Mouse (Mus musculus): ENCODE measurements around the gene Rangap1. TPM values are rescaled to one million over a fixed set of nuclear protein-coding genes. Genes with fewer than 3 reads are reported as not detected.

The Rangap1 gene
- polyA plus RNA-seq (2012; rRNA removed): 29.4 and 31.0 TPM in 2 replicates

GRCm38 (mm10) chr15:81744992-81745600 lies at the start of gene Rangap1, which contains the start of gene Zc3h7b:
TSS of gene Rangap1 (minus strand) at chr15:81745530.
TSS of gene Zc3h7b (plus strand) at chr15:81745057.
- DNase-seq (ENCODE audit: low spot score): peak; percentile 67

DNA sequence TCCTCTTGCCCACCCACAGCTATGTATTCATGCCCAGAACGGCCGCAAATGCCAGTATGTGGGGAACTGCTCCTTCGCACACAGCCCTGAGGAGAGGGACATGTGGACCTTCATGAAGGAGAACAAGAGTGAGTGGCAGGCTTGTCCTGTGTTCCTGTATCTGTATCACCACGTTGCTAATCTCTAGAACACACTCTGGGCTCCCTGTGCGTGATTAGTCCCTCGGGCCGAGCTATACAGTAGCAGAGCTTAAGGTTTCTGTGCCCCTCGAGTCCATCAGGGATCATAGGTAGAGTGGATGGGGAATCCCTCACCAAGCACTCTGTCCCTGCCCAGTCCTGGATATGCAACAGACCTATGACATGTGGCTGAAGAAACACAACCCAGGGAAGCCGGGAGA lies 47.1 kb upstream of the Rangap1 start:
- DNase-seq (ENCODE audit: low spot score): no peak

- no peak for DNase-seq (ENCODE audit: low spot score)
Observed at GRCm38 (mm10) chr15:81787525-81787924, 42.2 kb upstream of the Rangap1 start.

GRCm38 (mm10) chr15:81785701-81786100 lies 40.4 kb upstream of the Rangap1 start:
- DNase-seq (ENCODE audit: low spot score): no peak

DNA sequence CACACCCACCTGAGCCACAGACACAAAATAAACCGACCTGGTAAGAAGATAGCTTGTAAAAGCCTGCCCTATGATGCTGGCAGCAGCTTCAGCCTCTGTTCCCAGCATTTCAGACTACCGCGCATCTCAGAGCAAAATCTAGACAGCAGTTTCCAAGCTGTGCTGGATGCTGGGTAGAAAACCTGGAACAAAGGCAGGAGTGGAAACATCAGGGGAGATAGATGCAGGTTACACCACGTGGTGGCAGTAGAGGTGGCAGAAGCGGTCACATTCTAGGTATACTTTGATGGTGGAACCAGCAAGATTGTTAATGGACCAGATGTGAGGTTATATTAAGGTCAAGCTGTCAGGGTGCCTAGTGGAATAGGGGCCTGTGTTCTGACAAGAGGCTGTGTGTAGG lies 39.4 kb upstream of the Rangap1 start:
- no peak for DNase-seq (ENCODE audit: low spot score)

DNA sequence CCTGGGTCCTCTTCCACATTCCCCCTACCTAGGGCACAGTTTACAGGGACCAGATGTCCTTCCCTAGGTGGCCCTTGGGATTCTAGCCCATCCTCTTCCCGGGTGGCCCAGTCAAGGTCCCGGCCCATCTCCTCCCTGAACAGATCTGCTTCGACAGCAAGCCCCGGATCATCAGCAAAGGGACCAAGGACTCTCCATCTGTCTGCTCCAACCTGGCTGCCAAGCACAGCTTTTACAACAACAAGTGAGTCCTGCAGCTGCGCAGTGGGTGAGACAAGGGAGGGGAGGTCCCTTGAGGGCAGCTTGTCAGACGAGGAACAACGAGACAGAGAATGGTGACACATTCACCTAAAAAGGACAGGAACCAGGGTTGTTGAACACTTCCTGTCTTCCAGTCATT lies 36.5 kb upstream of the Rangap1 start:
- DNase-seq (ENCODE audit: low spot score): no peak

DNA sequence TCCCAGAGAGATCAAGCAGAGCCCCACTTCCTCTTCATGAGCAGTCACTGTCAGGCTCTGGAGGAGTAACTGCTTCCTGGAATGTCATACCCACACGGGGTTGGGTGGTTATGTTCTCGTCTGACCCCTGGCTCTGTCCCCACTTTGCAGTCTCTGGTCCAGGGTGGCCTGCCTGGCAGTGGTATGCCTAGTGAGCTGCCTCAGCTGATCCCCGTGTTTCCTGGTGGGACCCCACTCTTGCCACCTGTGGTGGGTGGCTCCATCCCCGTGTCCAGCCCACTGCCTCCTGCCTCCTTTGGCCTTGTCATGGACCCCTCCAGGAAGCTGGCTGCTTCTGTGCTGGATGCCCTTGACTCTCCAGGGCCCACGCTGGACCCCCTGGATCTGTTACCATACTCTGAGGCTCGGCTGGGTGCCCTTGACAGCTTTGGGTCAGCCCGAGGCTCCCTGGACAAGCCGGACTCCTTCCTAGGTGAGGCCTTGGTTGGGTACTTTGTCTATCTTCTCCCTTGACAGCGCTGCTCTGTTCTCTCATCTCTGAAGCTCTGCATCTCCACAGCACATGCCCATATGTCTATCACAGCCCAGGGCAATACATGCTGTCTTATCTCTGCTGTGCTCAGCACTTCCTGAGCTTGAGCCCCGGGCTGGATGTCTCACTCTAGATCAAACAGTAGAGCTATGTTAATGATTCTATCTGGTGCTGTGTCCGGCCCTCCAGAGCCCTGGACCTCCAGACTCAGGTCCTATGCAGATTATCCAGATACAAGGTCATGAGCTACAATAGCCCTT lies 31.5 kb upstream of the Rangap1 start:
- DNase-seq (ENCODE audit: low spot score): no peak

GRCm38 (mm10) chr15:81774505-81775171 lies 29.3 kb upstream of the Rangap1 start:
- DNase-seq (ENCODE audit: low spot score): no peak

DNA sequence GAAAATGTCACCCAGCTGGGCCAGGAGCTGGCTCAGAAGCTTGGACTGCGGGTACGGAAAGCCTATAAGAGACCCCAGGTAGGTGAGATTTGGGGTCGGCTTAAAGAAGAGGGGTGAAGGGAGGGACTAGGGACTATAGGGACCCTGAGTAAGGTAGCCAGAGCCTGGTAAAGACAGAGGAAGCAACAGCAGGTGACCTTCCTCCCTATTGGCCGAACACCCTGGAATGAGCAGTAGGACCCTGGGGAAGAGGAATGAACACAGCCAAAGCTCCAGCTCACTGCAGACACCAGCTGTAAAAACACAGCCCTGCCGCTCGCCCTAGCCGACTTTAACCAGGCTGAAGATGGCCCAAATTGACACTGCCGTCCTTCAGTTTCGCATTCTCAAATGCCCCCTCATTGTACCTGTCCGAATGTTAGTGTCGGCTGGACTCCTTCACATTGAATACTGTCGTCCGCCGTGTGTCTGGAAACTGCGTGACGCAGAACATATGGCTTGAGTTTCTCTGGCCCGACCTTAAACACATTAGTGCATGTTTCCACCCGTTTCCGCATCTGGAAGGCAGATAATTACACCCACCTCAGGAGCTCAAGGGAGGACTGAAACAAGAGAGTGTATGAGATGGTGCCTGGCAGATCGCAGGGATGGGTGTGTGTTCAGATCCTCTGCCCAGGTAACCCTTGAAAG lies 27.2 kb upstream of the Rangap1 start:
- DNase-seq (ENCODE audit: low spot score): no peak

GRCm38 (mm10) chr15:81769037-81769436 lies 23.7 kb upstream of the Rangap1 start:
- no peak for DNase-seq (ENCODE audit: low spot score)

DNA sequence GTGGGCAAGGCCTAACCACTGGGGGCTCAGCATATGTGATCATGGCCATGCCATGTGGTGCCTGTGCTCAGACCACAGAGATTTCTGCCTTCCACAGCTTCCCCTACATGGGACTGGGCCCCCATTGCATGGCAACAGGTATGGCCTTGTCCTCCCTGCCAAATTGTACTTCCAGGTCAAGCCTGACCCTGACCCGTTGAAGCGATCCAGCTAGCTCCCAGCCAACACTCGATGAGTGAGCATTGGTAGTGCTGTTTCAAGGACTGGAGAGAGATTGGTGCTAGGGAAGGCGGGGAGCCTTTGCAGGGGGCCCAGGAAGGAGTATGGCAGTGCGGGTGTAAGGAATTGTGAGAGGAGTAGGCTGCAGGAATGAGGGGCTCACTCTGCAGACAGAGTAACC lies 21.1 kb upstream of the Rangap1 start:
- DNase-seq (ENCODE audit: low spot score): no peak

DNA sequence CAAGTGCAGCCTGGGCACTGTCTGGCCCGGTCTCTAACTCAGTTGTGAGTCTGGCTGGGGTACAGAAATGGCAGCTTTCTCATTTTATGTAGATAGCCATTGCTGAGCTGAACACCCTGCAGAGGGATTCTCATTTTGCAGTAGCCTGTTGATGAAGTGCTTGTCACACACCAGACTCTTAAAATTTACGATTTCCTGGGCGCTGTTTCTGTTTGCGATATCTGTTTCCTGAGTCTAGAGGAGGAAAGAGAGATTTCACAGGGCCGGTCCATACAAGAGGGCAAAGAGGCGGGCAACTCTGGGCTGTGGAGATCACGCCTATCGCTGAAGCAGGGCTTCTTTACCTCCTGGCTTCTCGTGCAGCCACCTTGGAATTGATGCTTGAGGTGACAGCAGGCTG lies 20.3 kb upstream of the Rangap1 start:
- DNase-seq (ENCODE audit: low spot score): no peak

GRCm38 (mm10) chr15:81764573-81764972 lies 19.2 kb upstream of the Rangap1 start:
- DNase-seq (ENCODE audit: low spot score): no peak

DNA sequence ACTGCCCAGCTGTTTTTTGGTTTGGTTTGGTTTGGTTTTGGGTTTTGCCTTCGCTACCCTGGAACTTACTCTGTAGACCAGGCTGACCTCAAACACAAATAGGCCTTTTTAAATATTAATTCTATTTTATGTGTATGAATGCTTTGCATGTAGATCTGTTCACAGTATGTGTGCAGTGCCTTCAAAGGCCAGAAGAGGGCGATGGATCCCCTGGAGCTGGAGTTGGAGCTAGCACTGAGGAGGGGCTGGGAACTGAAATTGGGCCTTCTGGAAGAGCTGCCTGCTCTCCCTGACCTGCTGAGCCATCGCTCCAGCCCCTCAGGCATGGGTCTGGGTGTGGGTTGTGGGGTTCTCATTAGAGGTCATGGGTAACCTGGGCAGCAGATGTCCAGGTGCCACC lies 16.6 kb upstream of the Rangap1 start:
- DNase-seq (ENCODE audit: low spot score): no peak

DNA sequence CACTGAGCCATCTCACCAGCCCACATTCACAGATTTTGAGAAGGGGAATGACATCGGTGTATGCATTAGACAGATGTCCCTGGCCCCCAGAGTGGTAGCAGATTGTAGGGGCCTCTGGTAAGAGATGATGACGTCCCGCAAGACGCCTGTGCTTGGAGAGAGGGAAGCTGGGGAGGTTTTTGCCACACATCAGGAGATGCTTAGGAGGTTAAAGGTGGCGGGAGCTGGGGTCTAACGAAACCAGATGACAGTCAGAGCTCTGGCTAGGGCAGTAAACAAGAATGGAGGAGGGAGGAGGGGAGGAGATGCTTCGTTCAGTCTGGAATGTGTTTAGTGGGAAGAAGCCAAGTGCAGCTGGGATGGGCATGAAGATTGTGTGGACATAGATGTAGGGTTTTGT lies 16.1 kb upstream of the Rangap1 start:
- no peak for DNase-seq (ENCODE audit: low spot score)

DNA sequence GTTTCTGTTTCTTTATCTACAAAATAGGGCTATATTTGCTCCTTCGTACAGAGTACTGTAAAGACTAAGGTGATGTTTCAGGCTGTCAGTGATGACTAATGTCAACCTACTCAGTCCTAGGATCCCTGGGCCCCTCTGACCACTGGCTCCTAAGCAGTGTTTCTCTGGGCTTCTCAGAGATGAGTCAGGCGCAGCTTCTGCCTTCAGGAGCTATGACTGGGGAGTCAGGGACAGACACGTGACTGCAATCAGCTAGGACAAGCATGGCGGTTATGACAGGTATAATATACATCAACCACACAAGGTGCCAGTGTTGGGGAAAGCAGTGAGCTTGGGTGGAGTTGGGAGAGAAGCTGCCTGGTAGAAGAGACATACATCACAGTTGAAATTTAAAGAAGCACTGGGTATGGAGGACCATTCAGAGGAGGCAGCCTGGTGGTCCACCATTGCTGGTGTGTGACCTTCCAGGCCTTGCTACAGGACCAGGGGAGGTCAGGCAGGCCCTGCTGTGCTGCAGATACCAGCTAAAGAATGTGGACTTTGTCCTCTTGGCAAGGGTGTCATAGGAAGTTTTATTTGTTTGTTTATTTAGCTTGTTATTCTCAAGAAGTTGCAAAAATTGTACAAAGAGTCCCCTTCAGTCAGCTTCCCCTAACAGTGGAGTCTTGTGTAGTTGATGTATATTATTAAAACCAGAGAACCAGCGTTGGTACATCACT lies 15.2 kb upstream of the Rangap1 start:
- no peak for DNase-seq (ENCODE audit: low spot score)

DNA sequence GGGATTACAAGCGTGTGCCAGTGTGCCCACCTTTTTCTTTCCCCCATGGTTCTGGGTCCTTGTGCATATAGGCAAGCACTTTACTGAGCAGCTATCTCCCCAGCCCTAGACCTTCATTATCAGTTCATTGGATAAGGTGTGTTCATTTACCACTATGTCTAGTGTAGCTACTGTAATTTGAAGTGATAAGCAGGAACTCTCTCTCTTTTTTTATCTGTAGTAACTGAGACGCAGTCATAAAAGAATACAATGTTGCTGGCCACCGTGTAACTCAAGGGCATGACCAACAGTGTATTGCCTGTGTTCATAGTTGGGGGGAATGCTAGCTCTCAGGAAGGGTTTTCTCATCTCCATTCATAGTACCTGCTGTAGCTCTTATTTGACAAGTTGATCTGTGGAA lies 14.2 kb upstream of the Rangap1 start:
- DNase-seq (ENCODE audit: low spot score): no peak

DNA sequence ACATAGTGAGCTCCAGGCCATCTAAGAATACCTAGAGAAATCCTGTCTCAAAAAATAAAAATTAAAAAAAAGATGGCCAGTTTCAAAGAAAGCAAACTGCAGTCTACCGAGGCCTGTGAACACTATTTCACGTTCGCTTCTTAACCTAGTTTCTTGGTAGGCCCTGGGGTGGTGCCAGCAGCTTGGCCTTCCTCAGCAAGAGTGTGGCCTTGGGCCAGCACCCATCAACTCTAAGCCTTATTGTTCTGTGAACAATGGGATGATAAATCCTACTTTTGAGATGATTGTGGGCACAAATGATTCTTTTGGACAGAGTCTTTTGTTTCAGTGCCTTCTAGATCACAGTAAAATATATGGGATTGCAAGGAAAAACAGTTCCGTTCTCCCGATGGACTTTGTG lies 13.4 kb upstream of the Rangap1 start:
- DNase-seq (ENCODE audit: low spot score): no peak

GRCm38 (mm10) chr15:81753669-81754068 lies 8.3 kb upstream of the Rangap1 start:
- DNase-seq (ENCODE audit: low spot score): no peak

DNA sequence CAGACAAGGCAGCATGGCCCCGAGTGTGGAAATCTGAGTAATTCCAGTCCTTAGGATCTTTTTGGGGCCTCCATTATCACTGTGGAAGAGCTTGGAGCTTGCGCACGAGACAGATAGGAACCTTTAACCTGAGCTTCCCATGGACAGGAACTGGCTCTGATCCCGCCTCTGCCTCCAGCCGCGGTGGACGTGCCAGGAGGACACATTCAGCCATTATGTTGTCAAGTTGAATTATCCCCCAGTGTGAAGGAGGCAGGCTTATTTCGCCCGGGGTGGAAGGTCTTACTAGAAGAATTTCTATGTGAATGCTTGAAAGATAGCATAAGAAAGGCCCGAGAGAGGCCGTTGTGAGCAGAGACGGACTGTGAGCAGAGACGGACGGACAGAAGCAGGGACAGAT lies 4.4 kb upstream of the Rangap1 start:
- DNase-seq (ENCODE audit: low spot score): no peak

DNA sequence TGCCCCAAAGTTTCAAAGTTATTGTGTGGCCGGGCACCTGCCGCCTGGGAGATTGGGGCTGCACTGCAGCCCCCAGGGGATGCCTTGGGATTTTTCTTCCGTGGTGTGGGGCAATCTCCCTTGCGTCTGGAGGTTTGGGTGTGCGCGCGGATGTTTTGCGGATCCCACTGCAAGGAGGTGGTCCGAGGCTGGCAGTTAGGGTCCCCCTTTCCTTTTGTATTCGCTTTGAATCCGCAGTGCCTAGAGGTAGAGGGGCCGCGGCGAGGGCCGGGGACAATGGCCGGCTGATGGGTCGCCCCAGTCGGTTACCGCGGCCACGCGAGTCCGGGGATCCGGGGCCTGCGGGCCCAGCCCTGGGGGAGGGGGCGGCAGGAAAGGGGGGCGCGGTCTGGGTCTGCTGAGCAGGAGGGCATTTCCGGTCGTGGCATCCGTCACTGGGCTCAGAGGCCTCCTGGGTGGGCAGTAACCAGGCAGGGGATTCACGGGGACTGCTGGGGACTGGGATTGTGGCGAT lies 328 bp upstream of the Rangap1 start:
- peak; percentile 61 for DNase-seq (ENCODE audit: low spot score)

All from urinary bladder, adult 2 months (tissue).